Mouse (Mus musculus) embryo, embryonic 11 days (tissue): ENCODE measurements at regions not wholly inside any gene's neighbourhood (a gene's known extent, or its start where the extent isn't known, plus 50 kb on each side); places are given as distances from the start of the nearest gene placed in this dataset.

Experiments
- DNase-seq: peaks from one replicate; pipeline ENCODE4 v3.0.0-alpha.2; 2015

DNA sequence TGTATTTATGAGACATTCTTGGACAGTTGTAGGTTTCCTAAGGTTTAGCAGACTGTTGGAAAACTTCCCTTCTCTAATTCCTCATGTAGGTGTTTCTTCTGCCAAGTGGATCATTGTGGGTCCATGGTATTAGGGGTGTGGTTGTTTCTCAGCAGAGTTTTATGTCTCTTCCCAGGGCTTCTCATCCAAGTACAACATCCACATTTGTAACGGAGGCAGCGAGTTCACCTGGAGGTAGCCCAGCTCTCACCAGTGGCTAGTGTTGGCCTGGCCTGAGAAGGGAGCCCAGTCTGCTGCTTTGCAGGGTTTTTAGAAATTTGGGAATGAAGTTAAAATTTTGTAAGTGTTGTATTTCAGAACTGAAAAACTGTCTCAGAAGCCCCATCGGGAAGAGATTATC, 122.4 kb downstream of the Wnt5a start:
- no peak for DNase-seq

GRCm38 (mm10) chr14:28635175-28635574, 130.6 kb downstream of the Wnt5a start:
- DNase-seq = no peak

GRCm38 (mm10) chr14:28639056-28639455, 134.5 kb downstream of the Wnt5a start:
- DNase-seq = no peak

GRCm38 (mm10) chr14:28645807-28646206, 141.3 kb downstream of the Wnt5a start:
- no peak for DNase-seq

- no peak for DNase-seq
Measured at GRCm38 (mm10) chr14:28649411-28649810, 144.9 kb downstream of the Wnt5a start.

- DNase-seq = no peak
Measured at GRCm38 (mm10) chr14:28653059-28653930, 148.7 kb downstream of the Wnt5a start.

DNA sequence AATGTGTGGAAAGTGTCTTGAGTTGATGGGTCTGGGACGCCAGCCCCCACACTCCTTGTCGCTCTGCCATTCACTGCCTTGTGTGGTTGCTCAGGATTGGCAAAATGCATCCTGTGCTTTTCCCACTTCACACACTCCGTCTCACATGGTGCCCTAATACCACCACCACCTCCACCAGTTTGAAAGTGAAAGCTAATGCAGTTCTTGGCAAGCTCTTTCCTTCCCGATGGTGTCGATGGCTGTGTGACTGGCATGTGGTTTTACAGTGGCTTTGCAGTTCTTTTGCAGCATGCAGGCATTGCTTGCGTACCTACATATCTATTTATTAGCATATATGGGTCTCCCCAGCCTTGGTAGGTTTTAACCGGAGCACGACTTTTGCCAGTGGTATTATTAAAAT, 152.7 kb downstream of the Wnt5a start:
- DNase-seq = no peak

GRCm38 (mm10) chr14:28660872-28661588, 156.5 kb downstream of the Wnt5a start:
- no peak for DNase-seq

DNA sequence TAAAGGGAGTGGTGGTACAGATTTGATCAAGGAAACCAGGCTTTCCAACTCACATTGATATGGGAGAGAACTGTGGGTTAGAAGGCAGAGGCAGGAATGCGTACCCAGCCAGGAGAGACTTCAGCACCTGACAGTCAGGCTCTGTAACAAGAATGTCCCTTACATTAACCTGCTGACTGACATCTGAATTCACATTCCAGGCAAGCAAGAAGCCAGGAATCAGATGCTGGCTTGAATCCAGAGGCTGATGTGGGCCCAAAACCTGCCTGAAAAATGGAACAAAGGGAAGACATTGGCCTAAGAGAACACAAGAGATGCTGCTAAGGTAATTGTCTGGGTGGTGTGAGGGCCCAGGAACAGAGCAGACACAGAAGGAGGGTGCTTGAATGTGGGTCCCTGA, 158.8 kb downstream of the Wnt5a start:
- no peak for DNase-seq

GRCm38 (mm10) chr14:28664121-28664520, 159.6 kb downstream of the Wnt5a start:
- peak; percentile 46 for DNase-seq

- peak; percentile 19 for DNase-seq
Measured at GRCm38 (mm10) chr14:28675476-28675875, 170.9 kb downstream of the Wnt5a start.

GRCm38 (mm10) chr14:28699780-28700179, 195.2 kb downstream of the Wnt5a start:
- no peak for DNase-seq

DNA sequence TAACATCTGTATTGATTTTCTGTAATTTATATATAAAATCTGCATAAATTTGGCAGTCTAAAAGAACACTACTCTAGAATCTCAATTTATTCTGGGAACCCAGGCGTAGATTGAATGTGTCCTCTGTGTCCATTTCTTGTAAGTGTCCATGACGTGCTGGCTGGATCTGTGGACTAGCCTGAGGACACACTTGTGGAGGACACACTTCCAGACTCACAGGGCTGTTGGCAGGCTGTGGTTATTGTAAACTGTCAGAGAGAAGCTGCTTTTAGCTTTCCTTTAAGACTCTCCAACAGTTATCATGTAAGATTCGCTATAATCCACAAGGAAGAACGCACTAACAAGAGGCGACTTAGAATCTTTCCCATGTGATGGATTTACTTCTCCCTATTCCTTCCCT, 200.2 kb downstream of the Wnt5a start:
- no peak for DNase-seq

GRCm38 (mm10) chr14:28714598-28714997, 210.0 kb downstream of the Wnt5a start:
- DNase-seq = peak; percentile 2

- DNase-seq = no peak
Measured at GRCm38 (mm10) chr14:28720545-28720944, 216.0 kb downstream of the Wnt5a start.

DNA sequence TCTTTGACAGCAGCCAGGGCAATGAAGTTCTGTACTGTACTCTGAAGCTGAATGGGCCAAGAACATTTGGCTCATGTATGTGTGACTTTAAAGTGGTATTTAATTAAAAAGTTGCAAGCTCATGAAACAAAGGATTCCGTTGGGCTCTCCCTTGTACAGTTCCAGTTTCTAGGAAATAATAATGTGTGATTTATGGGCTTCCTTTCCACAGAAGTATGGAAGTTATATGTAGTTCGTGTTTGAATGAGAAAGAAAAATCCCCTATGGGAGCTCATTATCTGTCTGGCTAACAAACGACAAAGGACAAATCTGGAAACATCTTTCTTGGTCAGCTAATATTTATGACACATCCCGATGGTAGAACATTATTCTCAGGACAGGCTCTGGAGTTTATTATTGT, 221.1 kb downstream of the Wnt5a start:
- no peak for DNase-seq

GRCm38 (mm10) chr14:28733496-28733895, 228.9 kb downstream of the Wnt5a start:
- no peak for DNase-seq

DNA sequence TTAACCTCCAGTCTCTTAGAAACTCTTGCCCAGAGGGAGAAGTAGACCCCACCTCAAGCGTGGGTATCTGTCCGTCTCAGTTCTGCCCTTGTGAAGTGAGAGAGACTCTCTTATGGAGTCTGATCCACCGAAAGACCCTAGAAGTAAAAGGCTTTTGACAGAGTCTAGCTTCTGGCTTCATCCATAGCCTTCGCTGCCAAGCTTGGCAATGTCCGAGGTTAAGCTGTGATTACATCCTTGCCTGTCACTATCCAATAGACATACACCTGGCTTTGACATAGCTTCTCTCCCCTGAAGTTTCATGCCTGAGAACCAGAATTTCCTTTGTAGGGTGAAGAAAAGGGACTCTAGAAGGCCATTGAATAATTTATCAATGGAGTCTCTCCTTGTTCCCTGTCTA, 230.9 kb downstream of the Wnt5a start:
- no peak for DNase-seq

DNA sequence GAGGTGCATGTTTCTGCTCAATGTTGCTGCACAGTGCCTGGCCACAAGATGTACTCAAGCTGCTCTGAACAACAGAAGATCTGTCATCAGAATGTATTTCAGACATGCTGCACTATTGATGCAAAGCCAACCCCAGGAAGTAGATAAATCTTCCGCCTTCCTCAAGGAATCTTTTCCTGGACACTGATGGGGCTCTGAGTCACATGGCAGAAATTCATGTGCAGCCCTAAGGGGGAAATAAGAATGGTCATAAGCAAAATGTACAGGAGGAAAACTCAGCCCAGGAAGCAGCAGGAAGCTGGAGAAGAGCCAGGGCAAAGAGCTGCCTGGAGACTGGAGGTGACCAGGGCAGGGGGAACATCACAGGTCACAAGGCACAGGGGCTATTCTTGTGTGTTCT, 235.5 kb downstream of the Wnt5a start:
- DNase-seq = no peak

GRCm38 (mm10) chr14:28741418-28741817, 236.9 kb downstream of the Wnt5a start:
- no peak for DNase-seq

DNA sequence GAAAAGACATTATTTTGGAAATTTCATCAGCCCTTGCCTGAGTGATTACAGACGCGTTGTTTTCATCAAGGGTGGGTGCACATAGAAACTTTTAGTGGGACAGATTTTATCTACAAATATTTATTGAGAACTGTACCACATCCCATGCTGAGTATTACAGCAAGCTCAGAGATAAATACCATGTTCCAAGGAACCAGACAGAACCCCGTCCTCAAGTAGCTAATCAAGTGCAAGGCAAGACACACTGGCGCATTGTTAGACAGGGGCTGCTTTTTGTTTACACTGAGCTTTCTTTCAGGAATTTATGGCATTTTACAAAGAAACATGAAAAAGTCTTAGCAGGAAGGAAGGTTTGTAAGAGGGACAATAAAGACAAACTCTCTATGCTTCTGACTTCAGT, 239.1 kb downstream of the Wnt5a start:
- DNase-seq = no peak

GRCm38 (mm10) chr14:28750301-28750700, 245.8 kb downstream of the Wnt5a start:
- no peak for DNase-seq

- no peak for DNase-seq
Measured at GRCm38 (mm10) chr14:28765201-28765600, 252.8 kb upstream of the Lrtm1 start.

GRCm38 (mm10) chr14:28773068-28773467, 244.9 kb upstream of the Lrtm1 start:
- no peak for DNase-seq
